Mouse (Mus musculus) Patski (cell line): ENCODE results near the gene Npnt. TPM values are rescaled to one million over a fixed set of nuclear protein-coding genes. Genes with fewer than 3 reads are reported as not detected.

Experiments used
- ATAC-seq: fragments of 100-300 bp; one replicate; pipeline ENCODE4 v1.8.0; 2021
- CTCF ChIA-PET: fragments of 350-600 bp; sonication (Branson Sonifier 250); formaldehyde crosslinking; loops from one replicate; lab custom pipeline; 2022; ENCODE audit warnings: inconsistent platforms; lab: Charles Lee
- POLR2A ChIA-PET: fragments of 350-600 bp; sonication (Branson Sonifier 250); formaldehyde crosslinking; loops from one replicate; lab custom pipeline; 2022; ENCODE audit warnings: antibody characterized with exemption, inconsistent platforms; lab: Charles Lee
- DNase-seq: peaks from one replicate; pipeline ENCODE4 v3.0.0-alpha.2; 2011; ENCODE audit warnings: low read depth, low spot score
- H3K27me3 ChIP-seq: fragments of 371-371 bp; one replicate; pipeline ENCODE4 v1.5.1; 2021
- CTCF ChIP-seq: fragments of 100-300 bp; IDR thresholded peaks from one replicate; pipeline ENCODE4 v1.5.1; 2021
- in situ Hi-C: fragments of 300-500 bp; cut with MboI; formaldehyde crosslinking; loops from 3 replicates; pipeline ENCODE4 v1.11.1; 2018; ENCODE audit warnings: low pct_unique_long_range_greater_than_20kb, mixed read lengths
- polyA plus RNA-seq: library from polyadenylated mRNA; unstranded; gene quantifications from one replicate; pipeline ENCODE4 v1.2.3, GENCODE M21; 2021

Gene Npnt
- polyA plus RNA-seq, 1 experiment from 2014 or later: 460 TPM

DNA sequence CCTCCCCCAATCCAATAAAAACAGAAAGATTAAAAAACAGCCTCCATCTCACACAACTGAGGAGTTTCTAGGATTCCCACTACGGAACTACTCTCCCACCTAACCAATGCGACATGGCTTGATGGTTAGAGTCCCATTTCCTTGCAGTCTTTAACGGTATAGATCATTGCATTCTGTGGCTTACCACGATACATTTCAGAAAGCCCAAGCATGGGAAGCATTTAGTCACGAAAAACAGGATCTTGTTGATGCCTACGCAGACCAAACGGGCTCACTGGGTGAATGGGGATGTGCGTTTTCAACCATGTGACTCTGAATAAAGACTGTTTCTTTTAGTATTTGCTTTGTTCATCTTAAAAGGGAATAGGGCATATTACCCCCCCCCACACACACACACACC is 85.1 kb downstream of the Npnt start:
- in situ Hi-C loops: no loop called here
- CTCF ChIA-PET: interaction anchor here (0.7 to 2.3 kb wide), 5 partner anchors 10 to 222 kb away, joined by 3 to 7 read pairs (median 3); no protein-coding TSS in a partner anchor
- DNase-seq (peak; percentile 83), ATAC-seq (peak; percentile 67)
- no peak for TF ChIP-seq CTCF
- no peaks in the 10 kb centered on the region for H3K27me3 ChIP-seq
- POLR2A ChIA-PET: no interaction called here

DNA sequence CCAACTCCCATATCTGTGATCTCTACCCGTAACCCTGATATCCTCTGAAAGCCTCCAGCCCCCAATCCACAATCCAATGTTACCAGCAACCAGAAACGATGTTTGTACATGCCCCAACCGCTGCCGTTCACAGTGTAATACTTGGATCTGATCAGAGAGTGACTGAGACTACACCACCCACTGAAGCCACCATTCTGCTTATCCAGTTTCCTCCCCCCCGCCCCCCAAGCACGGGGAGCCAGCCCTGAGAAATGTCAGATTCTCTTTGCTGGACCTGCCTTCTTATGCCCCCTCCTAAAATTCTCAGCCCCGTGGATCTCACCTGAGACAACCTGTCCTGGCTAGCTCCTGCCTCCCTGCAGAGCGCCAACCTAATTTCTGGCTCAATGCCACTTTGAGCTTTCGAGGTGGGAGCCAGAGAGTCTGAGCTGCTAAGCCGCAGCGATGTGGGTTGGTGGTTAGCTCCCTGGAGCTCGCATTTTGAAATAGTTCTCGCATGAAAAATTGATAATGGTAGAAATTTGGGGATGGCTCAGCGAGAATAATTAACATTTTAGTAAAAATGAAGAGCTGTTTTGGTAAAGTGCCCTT is 85.7 kb downstream of the Npnt start:
- DNase-seq: no peak
- no peak for TF ChIP-seq CTCF
- ChIA-PET POLR2A (no interaction called here), CTCF (interaction anchor here (0.8 to 2.3 kb wide), 3 partner anchors 28 to 222 kb away, joined by 3 to 7 read pairs (median 3); no protein-coding TSS in a partner anchor)
- H3K27me3 ChIP-seq: no peaks in the 10 kb centered on the region
- peak; percentile 58 for ATAC-seq
- in situ Hi-C loops: no loop called here

GRCm38 (mm10) chr3:132863843-132864242 is 86.2 kb downstream of the Npnt start:
- in situ Hi-C loops: no loop called here
- no peak for DNase-seq
- H3K27me3 ChIP-seq: no peaks in the 10 kb centered on the region
- no peak for TF ChIP-seq CTCF
- POLR2A ChIA-PET: no interaction called here
- no peak for ATAC-seq
- CTCF ChIA-PET: interaction anchor here (0.8 to 2.3 kb wide), 3 partner anchors 27 to 116 kb away, joined by 3 to 7 read pairs (median 3); no protein-coding TSS in a partner anchor

DNA sequence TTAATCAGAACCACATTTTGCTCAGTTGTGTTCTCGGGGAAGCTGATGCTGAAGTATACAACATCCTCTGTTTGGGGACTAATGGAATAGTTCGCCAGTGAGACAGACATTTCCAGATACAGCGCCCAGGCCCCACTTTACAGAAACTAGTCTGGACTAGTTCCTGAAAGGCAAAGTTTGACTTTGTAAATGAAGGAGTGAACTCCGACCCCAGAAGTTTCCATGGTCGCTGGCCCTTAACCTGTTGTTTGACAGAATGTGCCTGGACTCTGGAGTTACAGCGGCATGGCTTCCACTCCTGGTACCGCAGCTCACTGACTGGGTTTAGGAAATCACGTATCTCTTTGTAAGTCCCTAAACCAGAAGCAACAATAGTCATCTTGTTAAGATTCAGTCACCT is 89.3 kb downstream of the Npnt start:
- POLR2A ChIA-PET: no interaction called here
- DNase-seq: no peak

GRCm38 (mm10) chr3:132859573-132859972 is 90.5 kb downstream of the Npnt start:
- DNase-seq (no peak), ATAC-seq (no peak)
- ChIA-PET POLR2A (no interaction called here), CTCF (interaction anchor here (1.3 to 1.4 kb wide), 2 partner anchors 11 to 63 kb away, joined by 3 to 5 read pairs; no protein-coding TSS in a partner anchor)
- H3K27me3 ChIP-seq: no peaks in the 10 kb centered on the region
- no peak for TF ChIP-seq CTCF
- in situ Hi-C loops: no loop called here

More for the DNA sequence above, 89.3 kb downstream of the Npnt start:
- in situ Hi-C loops: no loop called here
- CTCF ChIA-PET: interaction anchor here (1.0 to 1.4 kb wide), 2 partner anchors 8 to 62 kb away, joined by 3 to 5 read pairs; no protein-coding TSS in a partner anchor
- H3K27me3 ChIP-seq: no peaks in the 10 kb centered on the region
- no peak for ATAC-seq
- TF ChIP-seq CTCF: no peak

- ATAC-seq (no peak), DNase-seq (no peak)
- H3K27me3 ChIP-seq: no peaks in the 10 kb centered on the region
- no peak for TF ChIP-seq CTCF
- CTCF ChIA-PET: interaction anchor here (1.3 kb wide), 1 partner anchor 11 kb away, joined by 3 read pairs; no protein-coding TSS in a partner anchor
- in situ Hi-C loops: no loop called here
- POLR2A ChIA-PET: no interaction called here
Measured at GRCm38 (mm10) chr3:132858849-132859248, 91.2 kb downstream of the Npnt start.

- H3K27me3 ChIP-seq: no peaks in the 10 kb centered on the region
- no peak for DNase-seq
- ChIA-PET POLR2A (no interaction called here), CTCF (no interaction called here)
- in situ Hi-C loops: no loop called here
- no peak for ATAC-seq
- no peak for TF ChIP-seq CTCF
Measured at GRCm38 (mm10) chr3:132856651-132857050, 93.4 kb downstream of the Npnt start.

DNA sequence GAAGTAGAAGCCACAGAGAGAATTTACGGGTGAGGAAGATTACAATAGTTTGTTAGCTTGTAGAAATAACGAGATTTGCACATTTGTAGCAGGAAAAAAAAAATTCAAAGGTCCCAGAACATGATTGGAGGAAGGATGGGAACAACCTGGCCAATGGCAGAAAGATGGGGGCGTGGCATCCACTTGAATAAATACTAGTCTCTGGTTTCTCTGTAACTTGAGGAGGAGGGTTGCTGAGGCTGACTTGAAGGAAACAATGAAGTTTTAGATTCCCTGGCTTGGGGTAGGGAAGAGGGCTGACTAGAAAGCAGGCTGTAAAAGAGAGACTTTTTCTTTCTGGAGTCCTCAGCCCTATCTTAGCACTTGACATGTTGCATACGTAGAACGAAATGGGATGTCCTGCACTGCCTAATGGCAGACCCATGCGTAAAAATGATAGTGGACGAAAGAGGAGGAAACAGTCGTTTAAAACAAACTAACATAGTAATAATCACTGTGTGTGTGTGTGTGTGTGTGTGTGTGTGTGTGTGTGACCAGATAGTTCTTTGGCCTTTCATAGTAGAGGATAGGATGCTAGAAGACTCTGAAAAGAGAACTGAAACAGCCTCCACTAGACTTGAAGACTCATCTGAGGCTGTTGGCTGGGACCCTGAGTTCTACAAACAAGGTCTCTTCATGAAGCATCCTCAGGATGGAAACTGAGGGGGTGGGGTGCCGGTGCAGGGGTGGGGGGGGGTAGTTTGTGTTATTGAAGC is 94.5 kb downstream of the Npnt start:
- ChIA-PET POLR2A (no interaction called here), CTCF (interaction anchor here (1.3 to 1.4 kb wide), 2 partner anchors 10 to 17 kb away, joined by 3 to 5 read pairs; no protein-coding TSS in a partner anchor)
- DNase-seq (no peak), ATAC-seq (no peak)
- in situ Hi-C loops: no loop called here
- H3K27me3 ChIP-seq: no peaks in the 10 kb centered on the region
- no peak for TF ChIP-seq CTCF

DNA sequence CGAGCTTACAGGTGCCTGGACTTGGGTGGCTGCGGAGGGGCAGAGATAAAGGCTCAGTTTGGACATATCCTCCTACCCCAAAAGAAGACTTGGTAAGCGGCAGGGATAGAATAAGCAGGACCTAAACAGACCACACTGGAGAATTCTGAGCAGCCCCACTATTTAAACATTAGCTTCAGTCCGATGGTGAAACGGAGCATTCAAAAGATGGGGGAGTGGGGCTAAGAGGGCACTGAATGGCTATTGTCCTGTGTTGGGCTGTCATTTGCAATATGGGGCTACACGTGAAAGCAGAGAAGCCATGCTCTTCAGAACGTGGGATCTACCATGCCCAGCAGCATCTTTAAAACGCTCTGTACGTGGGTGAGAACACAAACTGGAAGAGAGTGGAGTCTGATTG is 95.8 kb downstream of the Npnt start:
- in situ Hi-C loops: no loop called here
- CTCF ChIA-PET: interaction anchor here (0.7 to 1.4 kb wide), 4 partner anchors 11 to 230 kb away, joined by 3 to 5 read pairs (median 4); no protein-coding TSS in a partner anchor
- POLR2A ChIA-PET: no interaction called here
- ATAC-seq (no peak), DNase-seq (no peak)
- TF ChIP-seq CTCF: no peak
- no peaks in the 10 kb centered on the region for H3K27me3 ChIP-seq

DNA sequence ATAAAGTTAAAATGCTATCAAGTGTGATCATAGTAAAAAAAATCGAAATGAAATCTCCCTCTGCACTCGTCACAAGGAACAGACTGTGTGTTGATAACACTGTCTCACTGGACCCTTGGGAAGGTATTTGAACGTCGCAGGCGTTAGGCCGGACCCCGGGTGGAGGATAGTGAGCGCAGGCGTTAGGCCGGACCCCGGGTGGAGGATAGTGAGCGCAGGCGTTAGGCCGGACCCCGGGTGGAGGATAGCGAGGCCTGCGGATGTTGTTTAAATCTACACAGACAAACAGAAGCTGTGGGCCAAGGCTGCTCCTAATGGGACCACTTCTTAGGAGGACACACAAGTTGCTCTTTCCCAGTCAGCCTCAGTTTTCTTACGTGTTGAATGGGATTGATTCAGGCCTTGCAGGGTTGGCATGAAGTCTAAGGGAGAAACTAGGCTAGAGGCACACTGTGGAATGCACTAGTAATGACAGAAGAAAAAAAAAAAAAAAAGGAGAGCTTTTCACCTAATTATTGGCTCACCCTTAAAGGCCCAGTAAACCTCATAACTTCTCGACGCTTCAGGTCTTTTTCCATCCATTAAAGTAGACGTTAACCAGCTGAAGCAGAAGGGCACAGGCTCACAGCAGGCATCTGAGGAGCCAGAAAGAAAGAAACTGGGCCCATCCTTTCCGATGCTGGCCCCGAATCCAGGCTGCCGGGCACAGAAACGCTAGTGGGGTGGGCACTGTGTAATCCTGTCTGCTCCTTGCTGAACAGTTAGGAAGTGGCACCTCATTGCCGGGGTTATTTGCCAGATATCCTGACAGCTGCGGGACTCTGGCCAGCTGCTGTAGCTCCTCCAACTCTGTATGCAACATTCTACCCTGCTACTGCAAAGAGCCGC is 98.0 kb downstream of the Npnt start:
- no peaks in the 10 kb centered on the region for H3K27me3 ChIP-seq
- in situ Hi-C loops: no loop called here
- ATAC-seq: no peak
- no peak for TF ChIP-seq CTCF
- DNase-seq: no peak
- CTCF ChIA-PET: interaction anchor here (0.7 to 1.5 kb wide), 3 partner anchors 9 to 34 kb away, joined by 3 to 8 read pairs (median 3); no protein-coding TSS in a partner anchor
- POLR2A ChIA-PET: interaction anchor here (0.7 kb wide), 1 partner anchor 61 kb away, joined by 3 read pairs; no protein-coding TSS in a partner anchor
